Mouse (Mus musculus) granulocyte monocyte progenitor cell, adult 5-6 weeks (primary cell): ENCODE measurements around the gene Rel. TPM values are rescaled to one million over a fixed set of nuclear protein-coding genes. Genes with fewer than 3 reads are reported as not detected.
A peak's percentile ranks its signal among the peaks of the same experiment; 100 is the strongest.

Experiments used
- ATAC-seq: replicated peaks from 2 replicates; pipeline ENCODE4 v1.8.0; 2016; ENCODE audit warnings: mild to moderate bottlenecking, moderate TSS enrichment, inconsistent platforms; ENCODE audit not compliant: poor library complexity, severe bottlenecking
- total RNA-seq, 2 experiments: library from RNA; stranded (forward) in 1 of 2; stranded (reverse) in 1 of 2; fragments of 200-712, 200-1000 nt in 1 of 2; fragments of >200 nt in 1 of 2; fragmentation: Nextera tagmentation in 1 of 2; gene quantifications; 2 replicates each; pipeline ENCODE4 v1.2.3; 2014 to 2017

The Rel gene
- total RNA-seq, 2 experiments from 2014 or later, result 10.0 to 18.5 TPM

DNA sequence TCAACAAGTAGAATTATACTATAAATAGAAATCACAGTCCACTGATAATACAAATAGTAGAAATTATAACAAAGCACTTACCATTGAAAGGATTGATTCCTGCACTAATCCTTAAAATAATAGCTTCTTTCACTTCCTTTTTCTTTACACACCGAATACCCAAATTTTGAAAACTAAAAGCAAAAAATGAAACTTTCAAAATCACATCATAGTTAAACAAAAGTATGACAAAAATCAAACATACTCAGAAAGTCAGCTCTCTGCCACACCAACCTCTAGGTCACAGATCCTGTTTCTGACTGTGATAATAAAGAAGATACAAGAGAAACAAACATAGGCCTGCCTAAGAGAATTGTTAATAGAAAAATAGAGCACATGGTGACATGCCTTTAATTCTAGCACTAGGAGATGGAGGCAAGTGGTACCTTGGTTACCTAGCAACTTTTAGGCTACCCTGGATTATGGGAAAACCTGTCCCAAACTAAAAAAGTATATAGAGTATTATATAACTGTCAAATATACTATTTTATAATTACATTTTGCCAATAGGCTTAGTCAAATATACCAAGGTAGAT lies 17.5 kb downstream of the Rel start:
- peak; percentile 9; the same call in 1 of the 2 replicates for ATAC-seq

DNA sequence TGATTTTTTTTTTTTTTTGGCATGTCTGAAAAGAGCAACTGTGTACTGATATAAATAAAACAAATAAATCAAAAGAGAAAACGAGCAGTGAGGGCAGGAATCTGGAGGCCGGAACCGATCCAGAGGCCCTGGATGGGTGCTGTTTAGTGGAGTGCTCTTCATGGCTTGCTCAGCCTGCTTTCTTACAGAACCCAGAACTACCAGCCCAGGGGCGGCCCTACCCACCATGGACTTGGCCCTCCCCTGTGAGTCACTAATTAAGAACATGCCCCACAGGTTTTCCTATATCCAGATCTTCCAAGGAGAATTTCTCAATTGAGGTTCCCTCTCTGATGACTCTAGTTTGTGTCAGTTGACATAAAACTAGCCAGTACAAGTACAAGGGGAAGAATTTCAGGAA lies 24.7 kb downstream of the Rel start:
- no peak for ATAC-seq

DNA sequence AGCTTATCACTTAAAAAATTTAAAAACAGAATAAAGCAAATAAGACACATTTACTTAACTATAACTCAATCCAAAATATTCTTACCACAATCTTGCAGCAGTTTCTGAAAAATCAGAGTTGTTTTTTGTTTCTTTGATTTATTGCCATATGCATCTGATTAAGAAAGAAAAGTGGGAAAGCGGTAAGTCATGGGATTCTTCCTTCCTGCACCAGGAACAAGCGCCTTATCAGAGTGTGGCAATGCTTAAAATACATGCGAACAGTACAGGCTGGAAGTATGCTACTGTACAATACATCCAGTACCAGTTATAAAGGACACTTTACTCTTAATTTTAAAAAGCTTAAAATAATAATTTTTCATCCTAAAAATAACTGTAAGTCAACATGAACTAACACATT lies 26.4 kb downstream of the Rel start:
- no peak for ATAC-seq

DNA sequence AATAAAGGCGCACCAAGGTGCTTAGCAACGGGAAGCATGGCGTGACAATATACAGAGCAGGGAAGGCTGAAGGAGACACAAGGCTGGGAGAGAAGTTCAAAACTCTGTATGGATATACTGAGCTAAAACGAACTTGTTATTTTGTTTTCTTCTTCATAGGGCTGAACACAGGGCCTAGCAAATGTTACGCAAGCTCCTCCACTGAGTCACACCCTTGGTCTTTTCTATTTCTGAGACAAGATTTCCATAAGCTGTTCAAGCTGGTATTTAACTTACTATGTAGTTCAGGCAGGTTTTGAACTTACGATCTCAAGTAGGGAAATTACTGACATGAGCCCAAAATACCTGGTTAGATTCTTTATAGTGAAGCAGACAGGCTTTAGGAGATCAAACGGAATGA lies 29.4 kb downstream of the Rel start:
- ATAC-seq, result no peak

DNA sequence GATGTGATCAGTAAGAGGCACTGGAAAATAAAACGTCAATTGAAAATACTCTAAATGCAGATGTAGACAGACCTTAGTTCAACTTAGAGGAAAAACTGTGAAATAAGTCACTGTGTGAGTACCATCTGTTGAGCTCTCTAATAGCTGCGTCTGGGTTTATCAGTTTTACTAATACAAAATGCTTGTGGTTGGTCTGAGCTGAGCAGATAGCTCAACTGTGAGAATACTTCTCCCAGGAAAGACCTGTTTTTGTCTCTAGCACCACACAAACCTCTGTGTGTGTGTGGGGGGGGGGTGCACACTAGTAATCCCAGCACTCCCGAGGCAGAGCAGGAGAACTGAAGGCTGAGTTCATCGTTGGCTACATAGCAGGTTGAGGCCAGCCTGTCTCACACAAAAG lies 29.9 kb downstream of the Rel start:
- no peak for ATAC-seq

DNA sequence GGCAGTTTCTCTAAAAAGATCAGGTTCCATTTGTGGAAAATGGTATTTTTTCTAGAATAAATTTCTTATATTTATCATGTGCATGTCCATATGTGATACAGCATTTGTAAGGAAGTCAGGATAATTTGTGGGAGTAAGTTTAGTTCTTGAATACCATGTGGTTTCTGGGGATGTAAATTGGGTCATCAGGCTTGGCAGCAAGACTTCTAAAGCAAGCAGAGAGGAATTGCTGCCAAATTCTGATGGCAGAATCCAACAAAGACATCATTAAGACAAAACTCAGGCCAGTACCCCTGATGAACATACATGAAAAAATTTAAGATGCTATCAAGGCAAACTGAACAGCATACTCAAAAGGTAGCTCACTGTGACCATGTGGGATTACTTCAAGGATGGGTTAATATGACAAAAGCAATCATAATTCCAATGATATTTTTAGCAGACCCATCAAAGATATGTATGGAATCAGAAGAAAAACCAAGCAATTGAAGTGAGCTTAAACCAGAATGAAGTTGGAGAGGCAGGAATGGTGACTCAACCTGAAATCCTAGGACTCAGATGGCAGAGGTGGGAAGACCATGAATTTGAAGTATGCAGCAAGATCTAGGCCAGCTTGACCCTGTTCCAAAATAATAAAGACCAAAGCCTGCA lies 34.8 kb downstream of the Rel start:
- ATAC-seq, result no peak

DNA sequence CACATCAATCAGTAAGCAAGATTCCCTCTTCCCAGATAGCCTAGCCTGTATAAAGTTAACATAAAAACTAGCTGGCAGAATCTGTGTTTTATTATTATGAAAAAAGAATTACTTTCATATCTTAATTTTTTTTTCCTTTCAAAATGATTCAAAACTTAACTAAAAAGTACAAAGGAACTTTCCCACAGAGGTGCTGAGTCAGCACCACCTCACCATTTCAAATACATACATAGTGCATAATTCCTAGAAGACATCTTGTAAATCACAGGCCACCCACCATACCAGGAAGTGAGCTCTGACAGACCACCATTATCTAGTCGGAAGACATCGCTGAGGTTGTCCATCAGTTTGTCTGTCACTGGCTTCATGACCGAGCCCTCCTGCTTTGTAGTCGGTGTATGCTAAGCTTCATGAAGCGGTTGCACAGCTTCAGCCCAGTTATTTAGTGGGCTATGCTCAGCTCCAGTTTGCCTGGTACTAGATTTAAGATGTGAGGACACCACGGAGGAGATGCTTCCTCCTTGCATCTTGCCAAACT lies 36.0 kb downstream of the Rel start:
- ATAC-seq, result no peak

DNA sequence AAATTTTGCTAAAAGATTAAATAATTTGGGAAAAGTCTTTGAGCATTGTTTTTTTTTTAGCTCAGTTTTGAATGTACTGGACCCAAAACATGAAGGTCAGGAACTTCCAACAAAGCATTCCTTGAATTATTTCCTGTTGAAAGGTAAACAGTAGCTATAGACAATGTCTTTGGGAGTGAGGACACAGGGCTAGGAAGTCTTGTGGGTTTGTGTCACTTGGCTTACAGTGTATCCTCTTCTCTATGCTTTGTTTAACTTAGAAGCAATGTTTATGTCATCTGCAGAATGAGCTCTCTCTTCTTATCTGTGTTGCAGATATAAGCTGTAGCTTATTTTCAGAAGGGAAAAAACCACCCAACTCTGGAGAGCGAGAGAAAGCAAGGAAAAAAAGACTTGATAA lies 37.9 kb downstream of the Rel start:
- ATAC-seq, result no peak

DNA sequence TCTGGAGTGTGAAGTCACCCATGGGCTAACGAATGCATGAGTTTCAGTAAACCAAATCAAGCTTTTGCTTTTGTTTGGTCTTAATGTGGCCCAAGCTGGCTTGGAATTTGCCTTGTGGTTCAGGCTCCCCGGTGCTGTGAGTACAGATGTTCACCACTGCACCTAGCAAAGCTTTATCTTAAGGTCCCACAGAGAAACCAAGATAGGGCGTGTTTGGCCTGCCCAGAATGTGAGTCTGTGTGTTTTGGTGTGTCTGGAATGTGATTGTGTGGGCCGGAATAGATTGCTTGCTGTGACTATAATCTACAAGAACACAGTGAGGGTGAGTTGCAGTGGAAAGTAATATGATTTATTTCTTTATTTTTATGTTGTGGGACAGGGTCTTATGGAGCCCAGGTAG lies 40.6 kb downstream of the Rel start:
- no peak for ATAC-seq

DNA sequence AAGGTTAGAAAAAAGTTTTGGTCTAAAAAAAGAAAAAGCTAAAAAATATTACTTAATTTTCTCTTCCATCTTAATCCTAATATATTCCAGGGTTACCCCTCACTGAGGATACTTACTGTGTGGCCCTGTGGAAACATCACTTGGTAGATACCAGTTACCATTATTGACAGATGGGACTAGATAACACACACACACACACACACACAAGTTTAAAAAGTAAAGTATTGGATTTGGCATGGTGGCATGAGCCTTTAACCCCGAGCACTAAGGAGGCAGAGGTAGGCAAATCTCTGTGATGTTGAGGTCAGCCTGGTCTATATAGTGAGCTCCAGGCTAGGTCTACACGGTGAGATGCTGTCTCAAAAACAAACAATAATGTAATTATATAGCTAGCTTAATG lies 42.6 kb downstream of the Rel start:
- no peak for ATAC-seq

DNA sequence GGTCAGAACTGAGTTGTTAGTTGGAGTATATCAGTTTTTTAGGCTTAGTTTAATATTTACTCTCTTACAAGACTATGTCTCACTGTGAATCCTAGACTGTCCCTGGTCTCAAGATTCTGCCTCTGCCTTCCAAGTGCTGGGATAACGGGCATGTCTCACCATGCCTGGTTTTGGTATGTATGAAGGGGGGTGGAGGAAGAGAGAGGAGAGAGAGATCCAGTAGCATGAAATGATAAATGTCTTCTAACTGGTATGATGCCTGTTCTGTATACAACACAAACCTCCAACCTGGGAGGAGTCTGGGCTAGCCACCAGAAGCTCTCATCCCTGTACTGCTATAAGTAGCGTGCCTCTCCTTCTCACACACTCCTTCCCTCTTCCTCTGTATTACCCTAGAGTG lies 44.3 kb downstream of the Rel start:
- no peak for ATAC-seq

DNA sequence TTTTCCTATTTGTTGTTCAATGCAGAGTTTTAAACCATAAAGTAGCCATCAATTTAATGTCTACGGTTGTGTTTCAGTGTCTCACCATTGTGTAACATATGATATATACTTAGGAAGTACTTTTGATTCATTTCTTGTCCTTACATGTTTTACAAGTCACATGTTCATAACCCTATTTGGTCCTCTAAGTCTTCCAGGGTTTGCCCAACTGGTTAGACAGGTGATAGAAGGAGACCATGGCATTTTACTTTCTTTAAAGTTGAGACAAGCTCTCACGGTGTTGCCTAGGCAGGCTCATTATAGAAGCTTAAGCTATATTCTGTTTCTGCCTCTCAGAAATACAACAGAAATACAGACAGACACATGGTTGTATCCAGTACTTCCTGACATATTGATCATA lies 44.9 kb downstream of the Rel start:
- no peak for ATAC-seq

DNA sequence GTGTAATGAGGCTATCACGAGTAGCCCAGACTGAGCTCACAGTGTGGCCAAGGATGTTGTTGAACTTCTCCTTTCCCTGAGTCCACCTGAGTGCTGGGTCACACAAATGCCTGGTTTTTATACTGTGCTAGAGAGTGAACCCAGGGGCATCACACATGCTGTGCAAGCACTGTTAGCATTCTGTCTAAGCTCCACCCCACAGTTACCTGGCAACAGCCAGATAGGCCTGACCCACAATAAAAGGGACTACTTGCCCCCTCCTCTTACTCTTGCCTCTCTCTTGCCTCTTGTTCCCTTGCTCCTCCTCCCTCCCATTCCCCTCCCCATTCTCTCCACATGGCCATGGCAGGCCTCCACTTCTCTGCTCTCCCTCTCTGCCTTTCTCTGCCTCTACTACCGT lies 48.4 kb downstream of the Rel start:
- no peak for ATAC-seq

DNA sequence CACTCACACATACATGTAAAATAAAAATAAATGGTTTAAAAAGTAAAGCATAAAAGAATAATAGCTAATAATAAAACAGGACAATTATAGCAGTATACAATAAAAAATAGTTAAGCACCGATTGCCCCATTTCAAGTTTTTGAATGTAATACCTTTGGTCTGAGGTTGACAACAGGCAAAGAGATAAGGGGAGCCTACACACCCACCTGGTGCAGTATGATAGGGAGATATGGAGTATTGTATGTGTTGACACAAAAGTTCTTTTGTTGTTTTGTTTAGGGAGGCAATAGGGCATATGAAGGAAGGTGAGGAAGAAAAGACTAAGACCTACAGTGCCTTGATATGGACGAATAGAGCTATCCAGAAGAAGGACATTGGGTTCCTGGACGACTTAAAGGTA lies 50.9 kb downstream of the Rel start:
- ATAC-seq, result no peak

DNA sequence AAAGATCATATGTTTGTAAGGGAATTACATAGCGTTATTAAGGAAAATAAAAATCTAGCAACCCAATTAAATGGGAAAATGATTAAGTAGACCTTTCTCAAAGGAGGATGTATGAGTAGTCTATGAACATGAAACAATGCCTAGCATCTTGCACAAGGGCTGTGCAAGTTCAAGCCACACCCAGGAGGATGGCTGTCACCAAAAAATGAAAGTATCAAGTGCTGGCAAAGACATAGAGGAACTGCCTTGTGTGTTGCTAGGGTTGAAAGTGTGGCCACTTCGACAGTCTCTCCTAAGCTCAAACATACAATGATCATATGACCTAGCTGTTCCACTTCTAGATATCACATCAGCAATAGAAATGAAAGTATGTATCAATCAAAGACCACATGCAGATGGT lies 51.9 kb downstream of the Rel start:
- no peak for ATAC-seq

DNA sequence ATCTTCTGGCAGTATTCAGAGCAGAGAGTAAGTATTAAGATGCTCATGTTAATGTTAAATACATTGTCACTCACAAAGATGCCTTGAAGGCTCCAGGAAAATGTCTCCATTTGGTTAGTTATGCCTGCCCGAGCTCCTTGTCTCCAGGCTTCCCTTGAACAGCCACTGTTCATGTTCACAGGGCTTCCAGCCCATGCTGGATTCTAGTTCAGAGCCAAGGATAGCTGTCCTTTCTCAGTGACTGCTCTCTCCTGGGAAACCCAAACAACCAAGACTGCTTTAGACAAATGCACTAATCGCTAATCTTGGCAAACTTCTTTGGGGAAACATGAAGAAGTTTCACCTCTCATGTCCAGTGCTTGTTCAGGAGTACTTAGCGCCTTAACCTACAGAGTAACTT lies 58.5 kb downstream of the Rel start:
- no peak for ATAC-seq

DNA sequence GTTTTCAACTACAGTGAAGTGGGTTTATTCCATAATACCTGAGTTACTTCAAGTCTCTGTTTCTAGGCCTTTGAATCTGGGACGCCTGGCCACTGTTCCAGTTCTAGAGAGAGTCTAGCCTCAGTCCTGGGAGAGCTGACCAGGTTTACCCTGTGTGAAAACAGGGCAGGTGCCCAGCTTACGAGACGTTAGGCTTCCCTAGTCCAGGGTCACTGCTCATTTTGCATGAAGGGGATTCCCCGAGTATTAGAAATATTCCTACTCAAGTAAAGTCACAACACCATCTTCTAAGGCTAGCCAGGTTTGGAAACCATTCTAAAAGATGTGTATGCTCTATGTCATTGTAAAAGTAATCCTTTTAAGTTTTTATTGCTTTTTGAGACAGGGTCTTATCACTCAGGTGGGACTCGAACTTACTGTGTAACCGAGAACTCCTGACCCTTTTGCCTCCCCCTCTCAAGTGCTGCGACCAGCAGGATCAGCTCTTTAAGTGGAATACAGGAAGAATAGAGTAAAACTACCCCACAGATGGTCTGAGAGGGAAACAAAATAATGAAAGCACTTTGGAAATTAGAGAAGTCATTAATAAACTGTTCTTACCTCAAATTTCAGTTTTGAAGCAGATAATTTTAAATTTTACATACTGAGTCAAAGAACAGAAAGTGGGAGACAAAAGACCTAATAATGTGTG lies 66.0 kb downstream of the Rel start:
- ATAC-seq, result no peak

DNA sequence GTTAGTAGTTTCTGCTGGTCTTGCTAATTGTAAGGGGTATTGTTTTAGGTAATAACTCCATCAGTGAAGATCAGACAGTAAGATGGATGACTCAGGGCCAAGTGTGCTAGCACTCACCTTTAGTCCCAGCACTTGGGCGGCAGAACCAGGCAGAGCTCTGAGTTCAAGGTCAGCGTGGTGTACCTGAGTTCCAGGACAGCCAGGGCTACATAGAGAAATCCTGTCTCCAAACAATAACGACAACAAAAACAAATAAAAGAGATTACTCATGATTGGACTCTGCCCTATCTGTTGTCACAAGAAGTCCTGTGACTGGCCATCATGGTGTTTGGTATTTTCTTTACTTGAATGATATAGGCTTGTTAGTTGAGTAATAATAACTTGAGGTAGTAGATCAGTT lies 68.9 kb downstream of the Rel start:
- ATAC-seq, result no peak

DNA sequence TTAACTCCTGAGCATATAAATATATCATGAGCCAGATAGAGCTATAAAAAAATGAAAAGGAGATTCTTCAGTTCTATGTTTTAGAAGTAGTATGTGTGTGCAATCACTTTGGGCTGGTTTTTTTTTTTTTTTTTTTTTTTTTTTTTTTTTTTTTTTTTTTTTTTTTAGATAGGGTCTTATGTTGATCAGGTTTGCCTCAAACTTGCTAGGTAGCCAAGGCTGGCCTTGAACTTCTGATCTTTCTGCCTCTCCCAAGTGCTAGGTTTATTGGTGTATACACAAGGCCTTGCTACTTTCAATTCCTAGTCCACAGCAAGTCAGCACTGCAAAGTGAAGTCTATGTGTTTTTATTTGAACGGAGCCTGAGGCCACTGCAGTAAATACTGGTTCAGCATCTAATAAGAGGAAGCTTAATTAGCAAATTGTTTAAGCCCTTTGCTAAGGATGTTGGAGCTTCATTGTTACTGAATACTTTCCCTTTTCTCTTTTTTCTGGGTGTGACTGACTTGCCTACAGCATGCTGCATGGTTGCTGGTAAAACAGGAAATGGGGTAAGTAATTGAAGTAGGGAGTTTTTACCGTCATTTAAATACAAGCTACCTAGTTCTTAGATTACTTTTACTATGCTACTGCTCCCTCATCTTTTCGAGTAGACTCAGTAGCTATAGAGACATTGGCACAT lies 71.2 kb downstream of the Rel start:
- peak; percentile 65 for ATAC-seq

DNA sequence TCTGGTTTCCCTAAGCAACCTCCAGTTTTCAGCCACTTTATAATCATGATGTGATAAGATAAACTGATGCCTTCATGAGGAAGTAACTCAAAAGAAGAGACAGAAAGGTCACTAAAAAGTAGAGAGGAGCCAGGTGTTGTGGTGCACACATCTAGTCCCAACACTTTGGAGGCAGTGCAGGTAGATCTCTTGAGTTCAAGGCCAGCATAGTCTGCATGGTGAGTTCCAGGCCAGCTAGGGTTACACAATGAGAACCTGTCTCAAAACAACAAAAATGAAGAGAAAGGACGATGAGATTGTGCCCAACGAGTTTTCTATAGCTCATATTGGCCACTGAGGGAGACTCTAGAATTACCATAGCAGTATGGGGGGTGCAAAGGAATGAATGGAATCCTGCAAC lies 72.2 kb downstream of the Rel start:
- no peak for ATAC-seq

DNA sequence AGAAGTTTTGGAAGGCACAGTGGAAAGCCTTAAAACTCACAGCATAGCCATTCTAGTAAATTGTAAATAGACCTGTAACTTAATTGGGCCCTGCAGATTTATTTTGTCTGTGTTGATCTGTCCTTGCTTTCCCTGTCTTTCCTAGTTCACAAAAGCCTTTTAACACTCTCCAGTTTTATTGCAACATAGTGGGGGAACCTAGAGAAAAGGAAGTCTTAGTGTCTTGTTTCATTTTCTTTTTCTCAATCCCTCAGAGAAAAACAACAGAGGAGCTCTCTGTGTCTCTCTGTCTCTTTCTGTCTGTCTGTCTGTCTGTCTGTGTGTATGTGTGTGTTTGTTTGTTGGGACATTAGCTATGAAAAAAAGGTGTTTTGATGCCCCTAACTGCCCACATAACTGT lies 74.9 kb downstream of the Rel start:
- peak; percentile 78 for ATAC-seq
